Mouse (Mus musculus): ENCODE results near the gene Nup133.
A peak's percentile ranks its signal among the peaks of the same experiment; 100 is the strongest.
"Not testable (repeated sequence)": the region's sequence is repeated elsewhere in the genome, so short reads cannot be mapped to it uniquely, and the experiment has no call there.

The Nup133 gene

DNA sequence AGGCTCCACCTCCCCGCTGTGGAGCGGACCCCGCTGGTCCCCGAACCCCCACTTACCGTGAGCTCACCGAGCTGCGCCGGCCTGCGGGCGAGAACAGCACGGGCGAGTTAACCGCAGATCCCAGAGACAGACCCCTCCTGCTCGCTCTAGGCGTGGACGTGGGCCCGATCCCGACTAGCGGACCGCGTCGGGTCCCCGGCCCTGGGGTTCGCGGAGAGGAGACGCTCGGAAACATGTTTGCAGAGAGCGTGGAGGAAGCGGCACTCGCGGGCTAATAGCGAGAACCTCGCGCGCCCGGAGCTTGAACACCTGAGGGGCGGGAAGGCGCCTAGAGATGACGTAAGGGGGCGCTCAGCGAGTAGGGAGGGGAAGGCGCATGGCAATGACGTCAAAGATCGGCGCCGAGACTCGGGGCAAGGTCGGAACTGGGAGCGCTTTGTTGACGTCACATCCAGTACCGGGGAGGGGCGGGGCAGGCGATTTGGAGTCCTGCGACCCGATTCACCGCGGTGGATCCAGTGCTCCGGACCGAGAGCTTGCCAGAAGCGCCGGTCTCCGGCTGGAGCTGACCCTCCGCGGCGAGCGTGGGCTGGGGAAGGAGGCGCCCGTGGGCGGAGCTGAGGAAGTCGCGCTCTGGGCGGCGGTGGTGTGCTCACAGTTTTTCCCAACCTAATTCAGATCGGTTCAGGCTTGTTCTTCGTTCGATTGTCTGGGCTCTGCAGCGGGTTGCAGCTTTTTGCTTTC lies at the start of gene Nup133:
Gene Nup133, minus strand, starts transcription at position 324 of the 744 bp plus-strand sequence.
- peak; percentile 100 for DNase-seq (ENCODE audit: extremely low spot score)

GRCm38 (mm10) chr8:123993997-123994396 lies 44.9 kb upstream of the Nup133 start:
- no peak for DNase-seq (ENCODE audit: extremely low spot score)

GRCm38 (mm10) chr8:123993597-123993996 lies 44.5 kb upstream of the Nup133 start:
- no peak for DNase-seq (ENCODE audit: extremely low spot score)

GRCm38 (mm10) chr8:123992587-123992986 lies 43.5 kb upstream of the Nup133 start:
- DNase-seq (ENCODE audit: extremely low spot score) = no peak

DNA sequence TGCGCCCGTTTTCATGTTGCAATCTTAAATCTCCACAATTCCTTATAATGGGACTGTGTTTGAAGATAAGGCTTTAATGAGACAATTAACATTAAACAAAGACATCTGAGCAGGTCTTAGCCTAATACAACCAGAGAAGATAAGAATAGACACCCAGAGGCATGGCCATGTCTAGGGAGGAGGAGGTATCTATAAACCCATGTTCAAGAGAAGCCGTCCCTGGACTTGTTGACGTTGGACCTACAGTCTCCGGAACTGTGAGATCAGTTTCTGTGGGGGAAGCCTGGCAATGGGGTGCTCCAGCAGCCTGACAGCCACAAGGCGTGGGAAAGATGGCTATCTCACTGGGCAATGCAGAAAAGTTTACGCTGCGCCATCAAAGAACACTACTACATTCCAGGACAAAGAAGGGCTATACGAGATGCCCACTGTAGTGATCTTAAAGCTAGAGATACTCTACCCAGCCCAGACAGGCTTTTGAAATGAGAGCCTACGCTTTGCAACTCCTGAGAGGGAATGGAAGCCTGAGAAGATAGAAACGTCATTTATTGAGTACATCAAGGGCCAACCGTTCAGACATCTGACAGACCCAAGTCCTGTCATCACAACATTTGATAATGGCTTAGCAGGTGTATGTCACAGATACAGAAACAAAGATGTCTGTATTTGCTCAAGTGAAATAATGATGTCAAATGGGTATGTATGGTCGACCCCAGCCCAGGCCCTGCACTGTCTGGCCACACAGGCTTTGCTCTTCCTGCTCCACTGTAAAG lies 41.4 kb upstream of the Nup133 start:
- no peak for DNase-seq (ENCODE audit: extremely low spot score)

- DNase-seq (ENCODE audit: extremely low spot score) = no peak
These were observed 40.1 kb upstream of the Nup133 start for GRCm38 (mm10) chr8:123989128-123989527.

GRCm38 (mm10) chr8:123988605-123989038 lies 39.6 kb upstream of the Nup133 start:
- no peak for DNase-seq (ENCODE audit: extremely low spot score)

- peak; percentile 89 for DNase-seq (ENCODE audit: extremely low spot score)
These were observed 33.8 kb upstream of the Nup133 start, which contains the start of gene Abcb10 for GRCm38 (mm10) chr8:123982826-123983400. Abcb10 (minus strand) TSS chr8:123983122.

DNA sequence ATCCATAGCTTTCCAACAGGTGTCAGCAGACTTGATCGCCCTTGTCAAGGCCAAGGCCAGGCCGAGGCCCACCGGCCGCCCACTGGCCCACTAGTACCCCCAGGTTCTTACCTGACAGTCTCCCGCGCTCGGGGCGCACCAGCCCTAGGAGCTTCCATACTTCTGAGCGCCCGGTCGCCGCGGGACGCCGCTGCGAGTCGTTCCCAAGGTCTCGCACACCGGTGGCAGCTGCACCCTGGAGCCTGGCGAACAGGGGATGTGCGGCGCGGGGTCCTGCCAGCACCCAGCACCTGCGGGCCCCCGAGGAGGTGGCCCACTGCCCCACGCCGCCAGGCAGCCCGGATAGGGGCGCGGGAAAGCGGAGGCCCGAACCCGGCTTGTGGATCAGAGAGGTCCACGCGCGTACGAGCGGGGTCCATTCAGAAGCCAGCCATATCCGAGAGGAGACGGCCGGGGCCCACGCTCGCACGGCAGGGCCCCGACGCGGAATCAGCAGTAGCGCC lies 33.3 kb upstream of the Nup133 start:
- no peak for DNase-seq (ENCODE audit: extremely low spot score)

GRCm38 (mm10) chr8:123981674-123982073 lies 32.6 kb upstream of the Nup133 start:
- no peak for DNase-seq (ENCODE audit: extremely low spot score)

DNA sequence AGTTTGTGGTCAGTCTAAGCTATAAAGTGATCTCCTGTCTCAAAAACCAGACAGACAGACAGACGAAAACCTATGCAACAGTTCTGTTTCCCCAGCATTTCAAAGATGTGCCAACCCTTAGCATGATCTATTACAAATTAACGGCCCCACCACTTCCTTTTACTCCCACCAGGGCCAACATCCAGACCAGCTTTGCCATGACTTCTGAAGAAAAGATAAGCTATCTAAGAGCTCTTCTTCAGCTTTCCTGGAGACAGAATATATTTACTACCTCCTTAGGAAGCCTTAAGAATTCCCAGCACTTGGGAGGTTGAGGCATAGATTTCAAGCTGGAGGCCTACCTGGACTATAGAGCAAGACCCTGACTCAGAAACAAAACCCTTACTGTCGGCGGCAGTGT lies 31.2 kb upstream of the Nup133 start:
- DNase-seq (ENCODE audit: extremely low spot score) = no peak

GRCm38 (mm10) chr8:123978926-123979325 lies 29.9 kb upstream of the Nup133 start:
- DNase-seq (ENCODE audit: extremely low spot score) = no peak

GRCm38 (mm10) chr8:123978166-123978838 lies 29.2 kb upstream of the Nup133 start:
- DNase-seq (ENCODE audit: extremely low spot score) = no peak

DNA sequence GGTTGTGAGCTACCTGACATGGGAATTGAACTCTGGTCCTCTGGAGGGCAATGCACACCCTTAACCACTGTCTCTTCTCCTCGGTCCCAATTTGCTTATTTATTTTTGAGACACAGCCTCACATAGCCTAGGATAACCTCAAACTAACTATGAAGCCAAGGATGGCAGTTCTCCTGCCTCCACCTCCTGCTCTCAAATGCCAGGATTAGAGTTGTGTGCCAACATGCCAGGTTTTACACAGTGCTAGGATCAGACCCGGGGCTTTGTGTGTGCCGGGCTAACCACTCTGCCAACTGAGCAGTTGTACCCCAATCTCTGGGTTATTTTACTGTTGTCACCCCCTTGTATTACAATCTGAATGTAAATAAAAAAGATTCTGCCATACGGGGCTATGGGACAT lies 28.4 kb upstream of the Nup133 start:
- DNase-seq (ENCODE audit: extremely low spot score) = no peak

- no peak for DNase-seq (ENCODE audit: extremely low spot score)
These were observed 24.4 kb upstream of the Nup133 start for GRCm38 (mm10) chr8:123973495-123973894.

GRCm38 (mm10) chr8:123966896-123967295 lies 17.8 kb upstream of the Nup133 start:
- DNase-seq (ENCODE audit: extremely low spot score) = no peak

GRCm38 (mm10) chr8:123961371-123961770 lies 12.3 kb upstream of the Nup133 start:
- DNase-seq (ENCODE audit: extremely low spot score) = no peak

GRCm38 (mm10) chr8:123960556-123960955 lies 11.5 kb upstream of the Nup133 start:
- DNase-seq (ENCODE audit: extremely low spot score) = not testable (repeated sequence)

GRCm38 (mm10) chr8:123960056-123960455 lies 11.0 kb upstream of the Nup133 start:
- no peak for DNase-seq (ENCODE audit: extremely low spot score)

GRCm38 (mm10) chr8:123959473-123959872 lies 10.4 kb upstream of the Nup133 start:
- no peak for DNase-seq (ENCODE audit: extremely low spot score)

DNA sequence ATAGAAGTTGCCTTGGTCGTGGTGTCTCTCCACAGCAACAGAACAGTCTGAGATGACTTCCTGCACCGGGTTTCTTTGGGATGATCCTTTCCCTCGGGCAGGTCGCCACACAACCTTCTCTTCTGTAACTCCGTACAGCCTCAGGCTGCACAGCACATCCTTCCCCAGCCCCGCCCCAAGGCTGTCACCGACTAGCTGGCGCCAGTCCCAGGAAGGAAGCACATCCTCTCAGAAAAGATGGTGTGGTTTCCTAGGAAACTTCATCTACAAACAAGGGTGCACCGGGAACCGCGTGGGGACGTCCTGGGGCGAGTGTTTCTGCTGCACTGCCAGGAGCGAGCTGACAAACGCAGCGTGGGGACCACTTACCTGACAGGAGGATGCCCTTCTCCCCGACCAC lies 9.1 kb upstream of the Nup133 start:
- DNase-seq (ENCODE audit: extremely low spot score) = no peak

GRCm38 (mm10) chr8:123954246-123954645 lies 5.2 kb upstream of the Nup133 start:
- DNase-seq (ENCODE audit: extremely low spot score) = no peak

Measured in embryo, embryonic 9.5 days (tissue).